Mouse (Mus musculus): Measurements from ENCODE around the gene Dgat2. TPM values are rescaled to one million over a fixed set of nuclear protein-coding genes. Genes with fewer than 3 reads are reported as not detected.

The Dgat2 gene
- polyA plus RNA-seq (2012; ENCODE audit: insufficient read depth, insufficient read length, missing spikeins) = 0.35 and 0.56 TPM in 2 replicates

GRCm38 (mm10) chr7:99182432-99183172 is at the start of gene Dgat2:
Gene Dgat2 (minus strand): TSS chr7:99182719.
- H3K4me3 ChIP-seq (ENCODE audit: insufficient read depth, low read length) = peak within 1 kb of the TSS; percentile 65
- peak within 1 kb of the TSS; percentile 76 for H3K27ac ChIP-seq (ENCODE audit: insufficient read depth, low read depth, low read length)
- TF ChIP-seq CTCF (IDR thresholded peaks at IDR 0.05; ENCODE audit: low read depth, low read length) (no peak), POLR2A (IDR thresholded peaks at IDR 0.05; ENCODE audit: borderline replicate concordance, low read depth, low read length) (peak; percentile 58; the same call in 1 of the 2 replicates)
- peaks cover 8% of the 10 kb centered on the region for H3K4me1 ChIP-seq (ENCODE audit: control insufficient read depth, insufficient read depth, low read length)

DNA sequence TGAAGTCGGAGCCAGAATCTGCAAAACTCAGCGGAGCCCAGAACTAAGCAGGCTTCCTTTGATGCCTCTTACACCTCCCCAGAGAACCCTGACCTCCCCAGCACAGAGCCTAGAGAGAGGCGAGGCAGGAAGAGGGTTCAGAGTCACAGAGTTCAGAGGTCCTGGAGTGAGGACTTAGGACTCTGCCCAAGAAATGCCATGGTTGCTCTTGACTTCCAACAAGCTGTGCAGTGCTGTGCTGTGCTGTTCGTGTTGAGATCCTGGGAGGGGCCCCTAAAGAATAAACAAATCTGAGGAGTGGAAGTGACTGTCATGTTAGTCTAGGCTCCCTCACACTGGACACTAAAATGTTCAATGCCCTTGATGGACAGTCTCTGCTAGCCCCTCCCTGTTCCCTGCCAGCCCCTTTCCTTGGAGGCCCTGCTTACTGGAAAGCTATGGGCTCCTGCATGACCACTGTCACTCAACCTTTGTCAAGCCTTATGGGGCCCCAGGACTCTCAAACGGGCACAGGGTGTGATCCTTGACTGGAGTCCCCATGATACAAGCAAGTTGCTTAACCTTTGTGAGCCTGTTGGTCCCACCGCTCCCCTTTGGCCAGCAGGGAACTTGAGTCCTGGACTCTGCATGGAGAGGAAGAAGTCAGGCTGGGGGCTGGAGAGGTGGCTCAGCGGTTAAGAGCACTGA is 47.7 kb upstream of the Dgat2 start:
- no peak overlapping the region for H3K4me3 ChIP-seq (ENCODE audit: insufficient read depth, low read length)
- H3K4me1 ChIP-seq (ENCODE audit: control insufficient read depth, insufficient read depth, low read length) = no peaks in the 10 kb centered on the region
- TF ChIP-seq CTCF (IDR thresholded peaks at IDR 0.05; ENCODE audit: low read depth, low read length) = no peak
- H3K27ac ChIP-seq (ENCODE audit: insufficient read depth, low read depth, low read length) = no peak overlapping the region

GRCm38 (mm10) chr7:99229411-99229810 is 46.9 kb upstream of the Dgat2 start:
- H3K27ac ChIP-seq (ENCODE audit: insufficient read depth, low read depth, low read length) = no peak overlapping the region
- H3K4me1 ChIP-seq (ENCODE audit: control insufficient read depth, insufficient read depth, low read length) = no peaks in the 10 kb centered on the region
- TF ChIP-seq CTCF (IDR thresholded peaks at IDR 0.05; ENCODE audit: low read depth, low read length) = peak; percentile 52
- TF ChIP-seq POLR2A (IDR thresholded peaks at IDR 0.05; ENCODE audit: borderline replicate concordance, low read depth, low read length) = no peak
- no peak overlapping the region for H3K4me3 ChIP-seq (ENCODE audit: insufficient read depth, low read length)

- no peak for TF ChIP-seq CTCF (IDR thresholded peaks at IDR 0.05; ENCODE audit: low read depth, low read length)
- TF ChIP-seq POLR2A (IDR thresholded peaks at IDR 0.05; ENCODE audit: borderline replicate concordance, low read depth, low read length) = no peak
- Histone ChIP-seq H3K4me3 (ENCODE audit: insufficient read depth, low read length) (no peak overlapping the region), H3K27ac (ENCODE audit: insufficient read depth, low read depth, low read length) (no peak overlapping the region), H3K4me1 (ENCODE audit: control insufficient read depth, insufficient read depth, low read length) (no peaks in the 10 kb centered on the region)
Measured at GRCm38 (mm10) chr7:99228825-99229224, 46.3 kb upstream of the Dgat2 start.

DNA sequence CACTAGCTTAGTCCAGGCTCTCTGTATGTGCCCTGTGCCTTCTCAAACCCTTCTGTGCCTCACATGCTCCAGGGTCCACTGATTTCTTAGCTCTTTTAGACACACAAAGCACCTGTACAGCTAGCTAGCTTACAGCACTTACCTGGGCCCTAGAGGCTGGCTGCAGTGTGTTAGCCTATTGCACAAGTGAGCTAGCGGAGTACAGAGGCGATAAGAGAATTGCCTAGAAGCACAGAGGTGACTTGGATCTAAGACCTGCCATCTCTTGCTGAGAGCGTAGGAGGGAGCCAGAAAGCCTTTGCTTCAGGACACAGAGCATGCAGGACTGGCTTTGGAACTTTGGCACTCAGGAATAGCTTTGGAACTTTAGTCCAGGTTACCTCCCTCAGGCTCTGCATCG is 44.7 kb upstream of the Dgat2 start:
- TF ChIP-seq CTCF (IDR thresholded peaks at IDR 0.05; ENCODE audit: low read depth, low read length) (no peak), POLR2A (IDR thresholded peaks at IDR 0.05; ENCODE audit: borderline replicate concordance, low read depth, low read length) (no peak)
- Histone ChIP-seq H3K27ac (ENCODE audit: insufficient read depth, low read depth, low read length) (no peak overlapping the region), H3K4me1 (ENCODE audit: control insufficient read depth, insufficient read depth, low read length) (no peaks in the 10 kb centered on the region), H3K4me3 (ENCODE audit: insufficient read depth, low read length) (no peak overlapping the region)

DNA sequence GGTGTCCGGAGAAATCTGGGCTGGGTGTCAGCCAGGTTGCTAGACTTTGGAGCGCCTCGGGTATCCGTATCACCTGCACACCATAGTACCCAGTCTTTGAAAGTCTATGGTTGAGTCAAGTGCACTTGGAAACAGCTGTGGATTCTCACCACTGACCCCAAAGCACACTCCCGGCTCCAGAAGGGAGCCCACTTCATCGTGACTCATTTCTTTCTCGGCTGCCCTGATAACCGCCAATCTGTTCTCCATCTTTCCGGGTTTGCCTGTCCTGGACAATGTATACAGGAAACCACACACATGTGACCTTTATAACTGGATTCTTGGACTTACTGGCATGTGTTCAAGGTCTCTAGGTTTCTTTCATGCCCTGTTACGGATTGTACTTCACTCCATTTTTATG is 44.1 kb upstream of the Dgat2 start:
- H3K4me3 ChIP-seq (ENCODE audit: insufficient read depth, low read length) = no peak overlapping the region
- TF ChIP-seq POLR2A (IDR thresholded peaks at IDR 0.05; ENCODE audit: borderline replicate concordance, low read depth, low read length) = no peak
- no peak for TF ChIP-seq CTCF (IDR thresholded peaks at IDR 0.05; ENCODE audit: low read depth, low read length)
- H3K27ac ChIP-seq (ENCODE audit: insufficient read depth, low read depth, low read length) = no peak overlapping the region
- no peaks in the 10 kb centered on the region for H3K4me1 ChIP-seq (ENCODE audit: control insufficient read depth, insufficient read depth, low read length)

GRCm38 (mm10) chr7:99225421-99225820 is 42.9 kb upstream of the Dgat2 start:
- H3K4me3 ChIP-seq (ENCODE audit: insufficient read depth, low read length) = no peak overlapping the region
- no peak overlapping the region for H3K27ac ChIP-seq (ENCODE audit: insufficient read depth, low read depth, low read length)
- no peaks in the 10 kb centered on the region for H3K4me1 ChIP-seq (ENCODE audit: control insufficient read depth, insufficient read depth, low read length)
- TF ChIP-seq POLR2A (IDR thresholded peaks at IDR 0.05; ENCODE audit: borderline replicate concordance, low read depth, low read length) (no peak), CTCF (IDR thresholded peaks at IDR 0.05; ENCODE audit: low read depth, low read length) (no peak)

DNA sequence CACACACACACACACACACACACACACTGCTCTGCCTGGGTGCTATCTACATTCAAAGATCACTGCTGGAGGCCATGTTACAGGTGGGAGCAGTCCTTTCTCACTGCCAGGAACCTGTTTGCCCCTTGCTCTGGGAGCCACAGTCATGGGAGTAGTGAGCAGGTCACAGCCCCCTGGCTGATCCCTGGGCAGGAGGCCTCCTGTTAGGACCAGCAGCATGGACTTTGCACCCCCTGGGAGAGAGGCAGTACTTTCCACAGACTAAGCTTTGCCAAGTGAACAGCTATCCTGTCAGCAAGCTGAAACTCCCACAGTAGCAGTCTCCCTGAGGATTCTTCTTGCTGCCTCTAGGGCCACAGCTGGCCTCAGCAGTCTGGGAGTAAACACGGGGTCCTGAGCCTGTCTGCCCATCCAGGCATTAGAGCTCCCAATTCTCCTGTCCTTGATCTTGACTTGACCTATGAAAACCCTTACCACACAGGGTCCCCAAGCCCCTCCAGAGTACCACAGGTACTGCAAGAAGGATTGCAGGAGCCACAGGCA is 42.2 kb upstream of the Dgat2 start:
- no peaks in the 10 kb centered on the region for H3K4me1 ChIP-seq (ENCODE audit: control insufficient read depth, insufficient read depth, low read length)
- no peak overlapping the region for H3K27ac ChIP-seq (ENCODE audit: insufficient read depth, low read depth, low read length)
- H3K4me3 ChIP-seq (ENCODE audit: insufficient read depth, low read length) = no peak overlapping the region
- no peak for TF ChIP-seq CTCF (IDR thresholded peaks at IDR 0.05; ENCODE audit: low read depth, low read length)
- no peak for TF ChIP-seq POLR2A (IDR thresholded peaks at IDR 0.05; ENCODE audit: borderline replicate concordance, low read depth, low read length)

- TF ChIP-seq POLR2A (IDR thresholded peaks at IDR 0.05; ENCODE audit: borderline replicate concordance, low read depth, low read length) = no peak
- peak; percentile 52; the same call in 1 of the 2 replicates for TF ChIP-seq CTCF (IDR thresholded peaks at IDR 0.05; ENCODE audit: low read depth, low read length)
- Histone ChIP-seq H3K27ac (ENCODE audit: insufficient read depth, low read depth, low read length) (no peak overlapping the region), H3K4me1 (ENCODE audit: control insufficient read depth, insufficient read depth, low read length) (no peaks in the 10 kb centered on the region), H3K4me3 (ENCODE audit: insufficient read depth, low read length) (no peak overlapping the region)
Measured at GRCm38 (mm10) chr7:99224225-99224624, 41.7 kb upstream of the Dgat2 start.

Data from bone marrow macrophage, adult 2 months (primary cell).